Mouse (Mus musculus) ES-E14 (cell line): ENCODE results near the gene Hmcn1. TPM values are rescaled to one million over a fixed set of nuclear protein-coding genes. Genes with fewer than 3 reads are reported as not detected.

Source experiments
- DNase-seq: peaks from one replicate; pipeline ENCODE4 v3.0.0-alpha.2; 2013; ENCODE audit warnings: low read depth, low spot score
- H3K27ac ChIP-seq: 2 replicates; pipeline ENCODE4 v1.5.1; 2012; ENCODE audit warnings: low read depth, mild to moderate bottlenecking, low read length, moderate library complexity, mixed read lengths; ENCODE audit not compliant: poor library complexity, insufficient read depth, severe bottlenecking
- H3K36me3 ChIP-seq: 2 replicates; pipeline ENCODE4 v1.6.1; 2012; ENCODE audit warnings: mild to moderate bottlenecking, low read length, moderate library complexity, mixed read lengths; ENCODE audit not compliant: control insufficient read depth, poor library complexity, insufficient read depth, severe bottlenecking
- H3K4me1 ChIP-seq, 2 experiments: fragments of 150-350 bp in 1 of 2; sonication (generic) in 1 of 2; 2 replicates each; pipeline ENCODE4 v1.6.1; 2012; ENCODE audit warnings: low read length in 2 of 2, mild to moderate bottlenecking in 1 of 2, mixed read lengths in 1 of 2; ENCODE audit not compliant: control insufficient read depth in 2 of 2, insufficient read depth in 2 of 2, poor library complexity in 1 of 2
- H3K4me3 ChIP-seq, 2 experiments: fragments of 150-350 bp in 1 of 2; sonication (generic) in 1 of 2; 2 replicates each; pipeline ENCODE4 v1.5.1; 2012; ENCODE audit warnings: low read length in 2 of 2, low read depth in 1 of 2, mild to moderate bottlenecking in 1 of 2, mixed read lengths in 1 of 2; ENCODE audit not compliant: insufficient read depth in 1 of 2, poor library complexity in 1 of 2, severe bottlenecking in 1 of 2
- H3K9ac ChIP-seq: 2 replicates; pipeline ENCODE4 v1.6.1; 2012; ENCODE audit warnings: low read depth, mild to moderate bottlenecking, low read length, mixed read lengths; ENCODE audit not compliant: poor library complexity, insufficient read depth, severe bottlenecking
- H3K9me3 ChIP-seq: fragments of 150-350 bp; sonication (generic); 2 replicates; pipeline ENCODE4 v1.6.1; 2012; ENCODE audit warnings: low read depth, mild to moderate bottlenecking, low read length; ENCODE audit not compliant: control insufficient read depth, insufficient read depth
- CHD2 ChIP-seq: IDR thresholded peaks from 2 replicates; pipeline ENCODE4 v1.6.1; 2014; ENCODE audit warnings: mild to moderate bottlenecking, low read depth, low read length, inconsistent platforms
- HCFC1 ChIP-seq: IDR thresholded peaks from 2 replicates; pipeline ENCODE4 v1.6.1; 2012; ENCODE audit warnings: low read length, inconsistent platforms, borderline replicate concordance; ENCODE audit not compliant: insufficient read depth
- MAFK ChIP-seq: IDR thresholded peaks from 2 replicates; pipeline ENCODE4 v1.6.1; 2014; ENCODE audit warnings: mild to moderate bottlenecking, low read depth, low read length, inconsistent platforms; ENCODE audit not compliant: insufficient read depth
- ZC3H11A ChIP-seq: IDR thresholded peaks from 2 replicates; pipeline ENCODE4 v1.6.1; 2012; ENCODE audit warnings: low read depth, mild to moderate bottlenecking, inconsistent platforms, low read length, borderline replicate concordance
- ZNF384 ChIP-seq: IDR thresholded peaks from 2 replicates; pipeline ENCODE4 v1.6.1; 2012; ENCODE audit warnings: low read depth, low read length, inconsistent platforms
- in situ Hi-C, 2 experiments: fragments of 600-800 bp; cut with MboI; formaldehyde crosslinking; loops; one replicate each; pipeline ENCODE4 v1.15.1; 2025; ENCODE audit warnings: low sequenced_read_pairs in 2 of 2, inconsistent platforms in 1 of 2; ENCODE audit not compliant: unreplicated experiment in 2 of 2
- total RNA-seq: library from RNA; depleted of rRNA; stranded (reverse); fragments of 300-350 nt; gene quantifications from 2 replicates; pipeline ENCODE4 v1.2.3, GENCODE M21; 2012

Gene Hmcn1
- total RNA-seq, 1 experiment = 1.5 TPM

DNA sequence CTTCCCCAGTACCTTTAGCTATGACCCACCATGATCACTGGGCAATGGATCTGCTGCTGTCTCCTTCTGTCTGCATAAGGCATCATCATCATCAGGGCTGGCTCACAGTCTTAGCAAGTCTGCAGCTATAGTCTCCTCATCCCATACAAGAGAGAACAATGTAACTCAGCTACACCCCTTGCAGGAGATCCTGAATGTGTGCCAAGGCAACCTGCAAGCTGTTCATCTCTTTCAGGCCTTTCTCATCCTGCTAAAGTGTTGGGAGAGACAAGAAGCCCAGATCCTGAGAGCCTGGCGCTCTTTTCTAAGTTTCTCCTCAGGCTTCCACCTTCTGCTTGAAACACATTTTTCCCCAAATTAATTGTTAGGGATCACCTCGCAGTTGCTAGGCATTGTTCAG lies 135.5 kb downstream of the Hmcn1 start:
- Histone ChIP-seq H3K9ac (no peak overlapping the region), H3K27ac (no peak overlapping the region), H3K4me3 (no peak overlapping the region), H3K9me3 (no peaks in the 10 kb centered on the region), H3K36me3 (no peaks in the 10 kb centered on the region), H3K4me1 (no peaks in the 10 kb centered on the region)
- in situ Hi-C loops = no loop called here
- TF ChIP-seq MAFK = no peak
- TF ChIP-seq CHD2 = no peak
- TF ChIP-seq ZNF384 = no peak
- TF ChIP-seq HCFC1 = no peak
- TF ChIP-seq ZC3H11A = no peak
- DNase-seq = no peak

- Histone ChIP-seq H3K9me3 (no peaks in the 10 kb centered on the region), H3K9ac (no peak overlapping the region), H3K27ac (no peak overlapping the region), H3K36me3 (no peaks in the 10 kb centered on the region), H3K4me3 (no peak overlapping the region), H3K4me1 (no peaks in the 10 kb centered on the region)
- TF ChIP-seq ZNF384 = no peak
- no peak for TF ChIP-seq ZC3H11A
- TF ChIP-seq CHD2 = no peak
- no peak for TF ChIP-seq HCFC1
- no peak for TF ChIP-seq MAFK
- in situ Hi-C loops = no loop called here
- DNase-seq = no peak
Measured at GRCm38 (mm10) chr1:150833448-150833847, 159.8 kb downstream of the Hmcn1 start.

GRCm38 (mm10) chr1:150829851-150830250 lies 163.4 kb downstream of the Hmcn1 start:
- TF ChIP-seq ZNF384 (no peak), ZC3H11A (no peak), CHD2 (no peak), MAFK (no peak), HCFC1 (no peak)
- H3K4me1 ChIP-seq = no peaks in the 10 kb centered on the region
- H3K27ac ChIP-seq = no peak overlapping the region
- no peaks in the 10 kb centered on the region for H3K36me3 ChIP-seq
- H3K4me3 ChIP-seq = no peak overlapping the region
- in situ Hi-C loops = no loop called here
- DNase-seq = no peak
- no peaks in the 10 kb centered on the region for H3K9me3 ChIP-seq
- no peak overlapping the region for H3K9ac ChIP-seq

DNA sequence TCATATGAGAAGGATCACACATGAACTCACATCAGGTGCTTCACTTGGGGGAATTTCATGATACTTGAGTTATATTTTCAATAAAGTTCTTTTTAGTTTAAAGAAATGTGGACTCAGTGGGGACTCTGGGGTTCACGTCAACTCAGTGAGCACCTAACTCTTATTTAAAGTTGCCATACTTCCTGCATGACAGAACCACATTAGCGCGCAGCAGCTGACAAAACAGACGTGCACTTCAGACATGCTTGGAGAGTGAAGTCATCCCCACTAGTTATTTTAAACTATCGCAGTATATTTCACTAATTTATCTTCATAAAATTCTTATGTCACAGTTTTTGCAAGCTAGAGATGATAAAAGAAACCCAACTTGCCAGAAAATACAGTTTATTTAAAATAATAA lies 166.1 kb downstream of the Hmcn1 start:
- no peak for DNase-seq
- in situ Hi-C loops = no loop called here
- TF ChIP-seq MAFK = no peak
- no peak for TF ChIP-seq ZNF384
- no peak for TF ChIP-seq HCFC1
- no peak for TF ChIP-seq CHD2
- no peak for TF ChIP-seq ZC3H11A
- Histone ChIP-seq H3K36me3 (no peaks in the 10 kb centered on the region), H3K4me1 (no peaks in the 10 kb centered on the region), H3K9ac (no peak overlapping the region), H3K4me3 (no peak overlapping the region), H3K9me3 (no peaks in the 10 kb centered on the region), H3K27ac (no peak overlapping the region)

DNA sequence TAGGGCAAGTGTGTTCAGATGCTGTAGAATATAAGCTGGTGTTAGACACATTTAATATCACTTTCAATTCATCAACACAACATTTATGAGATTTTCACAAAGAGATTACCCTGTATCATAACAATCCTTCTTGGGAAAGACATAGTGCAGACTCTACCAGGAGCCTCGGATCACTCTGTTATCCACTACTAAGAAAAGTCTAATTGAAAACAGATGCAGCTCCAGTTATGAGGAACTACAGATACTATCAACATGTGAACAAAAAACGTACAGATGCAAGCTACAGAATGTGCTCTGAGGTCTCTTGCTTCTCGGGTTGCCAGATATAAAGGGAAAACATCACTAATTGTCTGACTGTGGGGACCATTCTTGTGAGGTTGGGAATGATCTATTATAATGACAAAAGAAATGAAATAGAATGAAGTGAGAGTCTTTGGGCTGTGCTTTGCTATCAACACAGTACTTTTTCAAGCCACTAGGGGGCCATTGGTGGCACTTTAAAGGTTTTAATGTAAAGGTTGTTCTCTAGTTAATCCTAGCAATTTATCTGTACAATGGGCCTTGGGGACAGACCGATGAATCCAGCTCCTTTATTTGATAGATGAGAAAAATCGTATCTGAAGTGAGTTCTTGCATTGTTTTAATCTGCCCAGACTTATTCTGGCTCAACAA lies 168.8 kb downstream of the Hmcn1 start:
- TF ChIP-seq ZC3H11A (no peak), MAFK (no peak), CHD2 (no peak), ZNF384 (no peak)
- Histone ChIP-seq H3K9me3 (no peaks in the 10 kb centered on the region), H3K4me1 (no peaks in the 10 kb centered on the region), H3K9ac (no peak overlapping the region), H3K4me3 (no peak overlapping the region), H3K36me3 (no peaks in the 10 kb centered on the region), H3K27ac (no peak overlapping the region)
- DNase-seq = no peak
- in situ Hi-C loops = no loop called here
